Comparison of ENCODE assay signal across 17 mouse cellular contexts in the genomic region with DNA sequence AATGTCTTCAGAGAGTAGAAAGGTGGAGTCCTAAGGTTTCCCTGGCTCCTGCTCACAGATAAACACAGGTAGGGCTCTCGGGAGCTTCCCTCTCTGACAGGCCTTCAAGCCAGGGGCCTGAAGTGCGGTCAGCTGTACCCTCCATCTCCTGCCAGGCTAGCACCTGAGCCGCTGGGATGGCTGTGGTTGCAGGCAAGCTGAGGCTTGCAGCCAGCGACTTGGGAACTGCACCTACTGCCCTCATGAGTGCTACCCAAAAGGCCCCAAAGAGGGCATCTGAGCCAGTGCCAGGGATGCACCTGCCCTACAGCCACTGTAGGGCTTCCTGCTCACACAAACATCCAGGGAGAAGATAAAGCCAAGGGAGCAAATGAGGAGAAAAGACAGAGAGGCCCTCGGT. TPM values are rescaled to one million over a fixed set of nuclear protein-coding genes. Genes with fewer than 3 reads are reported as not detected.
DNase-seq lines count a peak whose midpoint lies in the region; ATAC-seq lines count a peak whose summit lies in the region.
"Had no signal": no experiment of that assay in that cellular context is flagged by ENCODE, and none has a peak within 500 bp of the region (broad histone marks: within the 10 kb centered on the region; RNA-seq: fewer than 3 reads in every experiment).

No protein-coding gene starts in this region.

- DNase-seq in urinary bladder, adult 18-20 months (ENCODE audit: low spot score in 2 of 2), result peak; percentile 20 to 34
- DNase-seq in urinary bladder, postnatal 4 days (ENCODE audit: low spot score in 2 of 2), result no peak
- DNase-seq in cerebellum, postnatal 25 days, result peak; percentile 57 to 67
- peak; percentile 38 to 71 for DNase-seq in kidney, postnatal 25 days
- DNase-seq in lung, postnatal 25 days (ENCODE audit: low spot score), result no peak
- DNase-seq: adrenal gland, postnatal 14 days; embryo, embryonic 11 days; heart, adult 11 months; thymus, adult 2 months had no signal

- no peaks in the 10 kb centered on the region for H3K9me3 ChIP-seq in hindbrain, embryonic 16.5 days (ENCODE audit: control insufficient read depth, low read length)
- no peaks in the 10 kb centered on the region for H3K9me3 ChIP-seq in midbrain, embryonic 15.5 days
- H3K9me3 ChIP-seq: liver, embryonic 12.5 days; megakaryocyte, embryonic 14.5 days; neural tube, embryonic 12.5 days had no signal

- no peaks in the 10 kb centered on the region for H3K27me3 ChIP-seq in hindbrain, embryonic 16.5 days (replicated peaks; ENCODE audit: control insufficient read depth, insufficient read depth, low read length)
- H3K27me3 ChIP-seq in midbrain, embryonic 15.5 days (replicated peaks), result no peaks in the 10 kb centered on the region
- H3K27me3 ChIP-seq: neural tube, embryonic 12.5 days had no signal

- no peak overlapping the region for H3K9ac ChIP-seq in hindbrain, embryonic 16.5 days (ENCODE audit: low read depth, low read length)
- no peak overlapping the region for H3K9ac ChIP-seq in midbrain, embryonic 15.5 days
- H3K9ac ChIP-seq: liver, embryonic 12.5 days; neural tube, embryonic 12.5 days had no signal

- no peak overlapping the region for H3K4me3 ChIP-seq in hindbrain, embryonic 16.5 days (ENCODE audit: low read length)
- no peak overlapping the region for H3K4me3 ChIP-seq in midbrain, embryonic 15.5 days
- H3K4me3 ChIP-seq: liver, embryonic 12.5 days; neural tube, embryonic 12.5 days had no signal

- WGBS in hindbrain, embryonic 16.5 days, result 83% methylated on average over 5 of the region's 5 CpGs
- WGBS in midbrain, embryonic 15.5 days, result 80% methylated on average over 5 of the region's 5 CpGs

- no peak overlapping the region for H3K4me2 ChIP-seq in hindbrain, embryonic 16.5 days (ENCODE audit: low read length)
- H3K4me2 ChIP-seq in midbrain, embryonic 15.5 days, result no peak overlapping the region
- H3K4me2 ChIP-seq: liver, embryonic 12.5 days; neural tube, embryonic 12.5 days had no signal

- H3K27ac ChIP-seq in hindbrain, embryonic 16.5 days (ENCODE audit: low read depth, low read length), result no peak overlapping the region
- H3K27ac ChIP-seq in midbrain, embryonic 15.5 days, result no peak overlapping the region
- H3K27ac ChIP-seq: liver, embryonic 12.5 days; neural tube, embryonic 12.5 days had no signal

- no peak for ATAC-seq in hindbrain, embryonic 16.5 days
- ATAC-seq in midbrain, embryonic 15.5 days (replicated peaks), result no peak
- ATAC-seq: forebrain, embryonic 14.5 days; liver, embryonic 12.5 days had no signal

- no peaks in the 10 kb centered on the region for H3K36me3 ChIP-seq in hindbrain, embryonic 16.5 days (ENCODE audit: control insufficient read depth, insufficient read depth, low read length)
- no peaks in the 10 kb centered on the region for H3K36me3 ChIP-seq in midbrain, embryonic 15.5 days (replicated peaks)
- H3K36me3 ChIP-seq: liver, embryonic 12.5 days; neural tube, embryonic 12.5 days had no signal

- no peaks in the 10 kb centered on the region for H3K4me1 ChIP-seq in hindbrain, embryonic 16.5 days (ENCODE audit: control insufficient read depth, insufficient read depth, low read depth, low read length)
- no peaks in the 10 kb centered on the region for H3K4me1 ChIP-seq in midbrain, embryonic 15.5 days
- H3K4me1 ChIP-seq: liver, embryonic 12.5 days; megakaryocyte, embryonic 14.5 days; neural tube, embryonic 12.5 days had no signal

RNA-seq across cellular contexts. Expression of a gene that starts 53.7 kb away (rescaled TPM):
- polyA plus RNA-seq in hindbrain, embryonic 16.5 days (2015; fragmentation: Nextera tagmentation; extraction: Ambion mirVana), result 0.14 TPM in 1 of 2 replicates, not detected in the other
- polyA plus RNA-seq in midbrain, embryonic 15.5 days (2015; fragmentation: Nextera tagmentation; extraction: Ambion mirVana), result not detected in 2 replicates
- polyA plus RNA-seq: forebrain, embryonic 14.5 days; intestine, embryonic 14.5 days; liver, embryonic 12.5 days; lung, embryonic 16.5 days; thymus, adult 2 months had no signal

RNA-seq across cellular contexts. Expression of a gene that starts 53.9 kb away (rescaled TPM):
- polyA plus RNA-seq in hindbrain, embryonic 16.5 days (2015; fragmentation: Nextera tagmentation; extraction: Ambion mirVana), result 0.20 and 0.24 TPM in 2 replicates
- 0.11 and 0.22 TPM in 2 replicates for polyA plus RNA-seq in midbrain, embryonic 15.5 days (2015; fragmentation: Nextera tagmentation; extraction: Ambion mirVana)
- polyA plus RNA-seq: forebrain, embryonic 14.5 days had no signal

Comparison
In these comparisons a context has a peak if more than half of its experiments do, and no peak if none do; other contexts are left out.
1. DNase-seq: peak in urinary bladder, adult 18-20 months (2 of 2), cerebellum, postnatal 25 days (2 of 2) and kidney, postnatal 25 days (2 of 2); none in urinary bladder, postnatal 4 days (0 of 2) and lung, postnatal 25 days (single experiment).